Mouse (Mus musculus) kidney, postnatal 10 days (tissue): ENCODE measurements at regions not wholly inside any gene's neighbourhood (a gene's known extent, or its start where the extent isn't known, plus 50 kb on each side); places are given as distances from the start of the nearest gene placed in this dataset.

Source experiments
- DNase-seq: peaks from one replicate; pipeline ENCODE4 v3.0.0; 2021; ENCODE audit warnings: mixed read lengths

GRCm38 (mm10) chr12:118529428-118530361, 228.5 kb upstream of the Sp4 start:
- DNase-seq, result peak; percentile 24

GRCm38 (mm10) chr12:118521770-118522169, 220.5 kb upstream of the Sp4 start:
- no peak for DNase-seq

- no peak for DNase-seq
Measured at GRCm38 (mm10) chr12:118521329-118521728, 220.1 kb upstream of the Sp4 start.

- no peak for DNase-seq
Measured at GRCm38 (mm10) chr12:118519801-118520327, 218.6 kb upstream of the Sp4 start.

GRCm38 (mm10) chr12:118510989-118511388, 209.7 kb upstream of the Sp4 start:
- DNase-seq, result no peak

GRCm38 (mm10) chr12:118508972-118509917, 208.0 kb upstream of the Sp4 start:
- no peak for DNase-seq

GRCm38 (mm10) chr12:118500392-118500791, 199.2 kb upstream of the Sp4 start:
- DNase-seq, result no peak

- no peak for DNase-seq
Measured at GRCm38 (mm10) chr12:118488038-118488437, 186.8 kb upstream of the Sp4 start.

- no peak for DNase-seq
Measured at GRCm38 (mm10) chr12:118486434-118486833, 185.2 kb upstream of the Sp4 start.

GRCm38 (mm10) chr12:118481347-118481746, 180.1 kb upstream of the Sp4 start:
- DNase-seq, result no peak

GRCm38 (mm10) chr12:118474732-118475131, 173.5 kb upstream of the Sp4 start:
- no peak for DNase-seq

GRCm38 (mm10) chr12:118466837-118467236, 165.6 kb upstream of the Sp4 start:
- no peak for DNase-seq

GRCm38 (mm10) chr12:118457493-118458408, 156.5 kb upstream of the Sp4 start:
- DNase-seq, result peak; percentile 77

- no peak for DNase-seq
Measured at GRCm38 (mm10) chr12:118455609-118456008, 154.4 kb upstream of the Sp4 start.

GRCm38 (mm10) chr12:118439626-118440025, 138.4 kb upstream of the Sp4 start:
- DNase-seq, result no peak

- DNase-seq, result no peak
Measured at GRCm38 (mm10) chr12:118438882-118439281, 137.6 kb upstream of the Sp4 start.

GRCm38 (mm10) chr12:118432703-118433102, 131.5 kb upstream of the Sp4 start:
- no peak for DNase-seq

GRCm38 (mm10) chr12:118428384-118428783, 127.1 kb upstream of the Sp4 start:
- DNase-seq, result no peak

- DNase-seq, result no peak
Measured at GRCm38 (mm10) chr12:118415956-118416355, 114.7 kb upstream of the Sp4 start.

GRCm38 (mm10) chr12:118411767-118412430, 110.7 kb upstream of the Sp4 start:
- no peak for DNase-seq

- DNase-seq, result no peak
Measured at GRCm38 (mm10) chr12:118410917-118411316, 109.7 kb upstream of the Sp4 start.
